Mouse (Mus musculus) heart, embryonic 13.5 days (tissue): Measurements from ENCODE around the gene Hdc. TPM values are rescaled to one million over a fixed set of nuclear protein-coding genes. Genes with fewer than 3 reads are reported as not detected.
"Not testable (repeated sequence)": the region's sequence is repeated elsewhere in the genome, so short reads cannot be mapped to it uniquely, and the experiment has no call there.

Experiments
- ATAC-seq: fragments of 200-750 bp; cut with Nextera tagmentation; 2 replicates; pipeline ENCODE4 v1.8.0; 2017; ENCODE audit warnings: moderate TSS enrichment; ENCODE audit not compliant: insufficient number of reproducible peaks, low FRiP score, low TSS enrichment; ENCODE audit errors: extremely low read depth
- H3K27ac ChIP-seq: fragments of 300-500 bp; sonication (generic); replicated peaks from 2 replicates; pipeline ENCODE4 v1.5.1; 2015; ENCODE audit warnings: moderate library complexity, mild to moderate bottlenecking, inconsistent platforms
- H3K27me3 ChIP-seq: fragments of 300-500 bp; sonication (generic); replicated peaks from 2 replicates; pipeline ENCODE4 v1.6.1; 2015; ENCODE audit warnings: mild to moderate bottlenecking, inconsistent platforms
- H3K36me3 ChIP-seq: fragments of 300-500 bp; sonication (generic); 2 replicates; pipeline ENCODE4 v1.6.1; 2015; ENCODE audit warnings: mild to moderate bottlenecking, inconsistent platforms
- H3K4me1 ChIP-seq: fragments of 300-500 bp; sonication (generic); 2 replicates; pipeline ENCODE4 v1.6.1; 2015; ENCODE audit warnings: inconsistent platforms
- H3K4me2 ChIP-seq: fragments of 300-500 bp; sonication (generic); 2 replicates; pipeline ENCODE4 v1.6.1; 2015; ENCODE audit warnings: inconsistent platforms, mild to moderate bottlenecking, moderate library complexity
- H3K4me3 ChIP-seq: fragments of 300-500 bp; sonication (generic); 2 replicates; pipeline ENCODE4 v1.5.1; 2015; ENCODE audit warnings: moderate library complexity, mild to moderate bottlenecking, inconsistent platforms
- H3K9ac ChIP-seq: fragments of 300-500 bp; sonication (generic); 2 replicates; pipeline ENCODE4 v1.6.1; 2015; ENCODE audit warnings: inconsistent platforms, mild to moderate bottlenecking, moderate library complexity
- H3K9me3 ChIP-seq: fragments of 300-500 bp; sonication (generic); 2 replicates; pipeline ENCODE4 v1.6.1; 2016; ENCODE audit warnings: inconsistent platforms
- WGBS: fragments of 180-500 bp; shearing (Covaris S2); methylation state at CpG from one replicate; pipeline ENCODE4 v1.1.7; 2015; ENCODE audit warnings: mixed read lengths; 5-methylcytosine and 5-hydroxymethylcytosine counted together
- polyA plus RNA-seq: library from polyadenylated mRNA; unstranded; fragments of >200 nt; fragmentation: Nextera tagmentation; extraction: Ambion mirVana; gene quantifications from 2 replicates; pipeline ENCODE4 v1.2.1, GENCODE M21; 2015

Gene Hdc
- polyA plus RNA-seq, 1 experiment from 2014 or later: 3.8 TPM

DNA sequence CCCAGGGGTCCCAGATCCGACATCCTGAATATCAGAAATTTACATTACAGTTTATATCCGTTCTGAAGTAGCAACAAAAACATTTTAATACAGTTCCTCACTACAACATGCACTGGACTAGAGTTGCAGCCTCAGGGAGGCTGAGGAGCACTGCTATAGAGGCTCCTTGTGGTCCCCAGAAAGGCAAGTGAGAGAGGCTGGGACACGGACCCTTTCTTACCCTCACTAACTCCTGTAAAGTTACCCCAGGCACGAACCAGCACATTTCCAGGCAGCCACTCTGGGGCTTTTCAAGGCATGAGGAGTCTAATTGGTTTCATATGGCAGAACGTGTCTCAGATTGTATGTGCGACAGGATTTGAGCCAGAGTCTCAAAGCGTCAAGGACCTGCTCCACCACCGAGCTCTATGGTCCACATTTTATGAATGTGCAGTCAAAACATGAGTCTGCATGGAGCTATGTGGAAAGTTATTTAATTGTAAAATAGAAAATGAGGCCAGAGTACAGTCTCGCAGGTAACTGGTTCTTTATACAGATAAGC, 9.4 kb upstream of the Hdc start:
- Histone ChIP-seq H3K4me3 (no peak overlapping the region), H3K4me1 (no peaks in the 10 kb centered on the region), H3K27ac (no peak overlapping the region), H3K27me3 (no peaks in the 10 kb centered on the region), H3K9ac (no peak overlapping the region), H3K9me3 (no peaks in the 10 kb centered on the region), H3K4me2 (no peak overlapping the region), H3K36me3 (peaks cover 62% of the 10 kb centered on the region)
- ATAC-seq: no peak
- WGBS: 83% methylated on average over 9 of the region's 9 CpGs

DNA sequence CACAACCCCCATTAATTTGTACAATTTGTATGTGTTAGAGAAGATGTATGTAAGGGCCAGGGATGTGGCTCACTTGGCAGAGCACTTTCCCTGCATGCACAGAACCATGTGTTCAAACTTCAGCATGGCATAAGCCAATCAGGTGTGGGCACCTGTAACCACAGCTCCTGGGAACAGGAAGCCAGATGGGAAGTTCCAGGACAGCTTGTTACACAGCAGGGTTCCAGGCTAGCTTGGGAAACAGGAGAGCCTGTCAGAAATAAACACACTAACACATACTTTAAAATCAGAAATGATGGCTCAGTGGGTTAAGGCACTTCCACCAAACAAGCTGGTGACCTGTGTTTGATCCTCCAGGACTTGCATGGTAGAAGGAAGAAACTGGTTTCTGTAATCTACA, 4.0 kb upstream of the Hdc start:
- no peak for ATAC-seq
- no peak overlapping the region for H3K4me2 ChIP-seq
- peaks cover 14% of the 10 kb centered on the region for H3K36me3 ChIP-seq
- H3K9ac ChIP-seq: no peak overlapping the region
- no peak overlapping the region for H3K27ac ChIP-seq
- H3K9me3 ChIP-seq: no peaks in the 10 kb centered on the region
- H3K4me1 ChIP-seq: peaks cover 16% of the 10 kb centered on the region
- H3K27me3 ChIP-seq: no peaks in the 10 kb centered on the region
- no peak overlapping the region for H3K4me3 ChIP-seq

DNA sequence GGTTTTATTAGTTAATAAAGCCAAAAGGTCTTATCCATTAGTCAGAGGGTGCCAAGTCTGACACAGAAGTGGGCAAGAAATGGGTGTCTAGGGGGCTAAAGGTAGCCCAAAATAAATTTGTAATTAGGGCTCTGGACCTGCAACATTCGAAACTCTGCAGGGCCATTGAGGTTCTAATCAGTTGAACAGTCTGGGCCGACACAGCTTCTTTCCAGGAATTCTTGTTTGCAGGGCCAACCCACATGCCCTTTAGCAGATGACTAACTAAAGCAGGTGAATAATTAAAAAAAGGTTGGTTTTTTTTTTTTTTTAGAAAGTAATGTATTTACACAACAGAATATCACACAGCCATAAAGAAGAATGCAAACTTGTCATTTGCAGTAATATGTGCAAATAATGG, 3.4 kb upstream of the Hdc start:
- ATAC-seq: no peak
- H3K36me3 ChIP-seq: peaks cover 9% of the 10 kb centered on the region

DNA sequence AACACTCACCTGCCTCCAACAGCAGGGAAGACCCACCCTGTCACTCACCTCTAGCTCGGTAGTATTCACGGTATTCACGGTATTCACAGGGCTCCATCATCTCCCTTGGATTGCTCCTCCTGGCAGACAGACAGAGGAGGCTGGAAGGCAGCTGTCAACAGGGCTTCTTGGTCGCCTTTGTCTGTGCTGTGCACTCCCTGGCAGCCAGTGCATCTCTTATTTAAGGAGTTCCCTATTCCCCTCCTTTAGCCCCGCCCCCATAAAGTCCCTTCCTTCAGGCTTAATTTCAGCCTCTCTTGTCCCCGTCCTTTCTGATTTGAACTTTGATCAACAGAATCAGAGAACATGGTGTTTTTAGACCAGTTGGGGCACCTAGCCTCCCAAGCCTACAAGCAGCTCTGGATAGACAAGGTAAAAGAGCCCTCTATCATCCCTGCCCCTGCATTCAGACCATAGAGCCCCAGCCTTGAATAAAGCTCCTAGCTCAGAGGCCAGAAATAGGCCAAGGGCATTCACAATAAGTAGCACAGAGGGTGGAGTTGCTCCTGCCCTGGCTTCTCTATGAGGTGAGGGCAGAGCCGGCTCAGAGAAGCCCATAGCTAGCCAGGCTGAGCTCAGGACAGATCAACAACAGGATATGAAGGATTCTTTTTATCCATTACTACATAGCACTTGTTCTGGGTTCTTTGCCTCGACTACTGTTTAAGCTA, 474 bp downstream of the Hdc start:
- no peak for ATAC-seq
- Histone ChIP-seq H3K9ac (peak overlapping the region; percentile 60; the same call in 1 of the 2 replicates), H3K27me3 (no peaks in the 10 kb centered on the region), H3K9me3 (no peaks in the 10 kb centered on the region), H3K36me3 (no peaks in the 10 kb centered on the region), H3K4me2 (peak overlapping the region; percentile 58), H3K4me1 (peaks cover 16% of the 10 kb centered on the region), H3K27ac (peak overlapping the region; percentile 60), H3K4me3 (peak overlapping the region; percentile 18; the same call in 1 of the 2 replicates)
- WGBS: 14% methylated on average over 8 of the region's 8 CpGs

More for the DNA sequence above, 3.4 kb upstream of the Hdc start:
- Histone ChIP-seq H3K9ac (no peak overlapping the region), H3K4me3 (no peak overlapping the region), H3K27ac (no peak overlapping the region), H3K27me3 (no peaks in the 10 kb centered on the region), H3K9me3 (no peaks in the 10 kb centered on the region), H3K4me2 (no peak overlapping the region), H3K4me1 (peaks cover 16% of the 10 kb centered on the region)
- 71% methylated on average over 2 of the region's 2 CpGs for WGBS

DNA sequence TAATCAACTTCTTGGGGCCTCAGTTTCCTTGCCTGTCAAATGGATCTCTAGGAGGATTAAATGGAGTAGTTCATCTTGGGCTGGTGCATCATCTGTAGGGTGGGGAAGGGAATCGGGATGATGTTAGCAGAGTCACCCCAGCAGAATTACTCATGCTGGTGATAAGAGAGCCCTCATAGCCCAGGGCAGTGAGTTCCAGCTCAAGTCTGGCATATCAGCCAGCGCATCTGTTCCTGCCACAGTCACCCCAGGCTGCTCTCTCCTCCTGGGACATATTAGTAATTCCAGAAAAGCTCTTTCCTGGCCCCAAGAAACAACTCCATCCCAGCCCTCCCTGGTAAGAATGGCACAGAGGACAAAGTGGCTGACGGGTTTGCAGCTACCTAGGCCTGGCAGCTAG, 3.7 kb downstream of the Hdc start:
- H3K4me2 ChIP-seq: no peak overlapping the region
- no peak for ATAC-seq

DNA sequence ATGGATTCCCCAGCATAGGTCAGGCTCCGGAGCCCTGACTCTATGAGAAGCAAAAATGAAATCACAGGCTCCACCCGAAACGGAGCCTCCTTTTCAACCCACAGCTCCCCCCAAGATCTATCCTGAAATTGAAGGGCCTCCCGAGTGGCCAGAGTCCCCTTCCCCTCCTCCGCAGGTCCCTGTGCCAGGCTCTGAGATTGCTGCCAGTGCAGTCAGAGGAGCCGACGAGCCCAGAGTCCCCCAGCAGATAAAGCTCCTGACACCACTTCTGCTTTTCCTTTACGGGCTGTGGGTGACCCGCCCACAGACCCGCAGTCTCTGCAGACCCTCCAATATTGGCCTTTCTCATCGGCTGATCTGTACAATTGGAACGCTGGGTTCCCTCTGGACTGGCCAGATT, 9.5 kb downstream of the Hdc start:
- WGBS: 42% methylated on average over 12 of the region's 12 CpGs
- H3K9me3 ChIP-seq, H3K36me3 ChIP-seq, H3K27me3 ChIP-seq, ATAC-seq, H3K4me2 ChIP-seq, H3K27ac ChIP-seq, H3K4me3 ChIP-seq, H3K9ac ChIP-seq: not testable (repeated sequence)
- H3K4me1 ChIP-seq: peaks cover 20% of the 10 kb centered on the region

More for the DNA sequence above, 3.7 kb downstream of the Hdc start:
- H3K27me3 ChIP-seq: no peaks in the 10 kb centered on the region
- no peaks in the 10 kb centered on the region for H3K36me3 ChIP-seq
- no peak overlapping the region for H3K4me3 ChIP-seq
- peaks cover 16% of the 10 kb centered on the region for H3K4me1 ChIP-seq
- no peak overlapping the region for H3K27ac ChIP-seq
- H3K9ac ChIP-seq: no peak overlapping the region
- 86% methylated on average over 3 of the region's 3 CpGs for WGBS
- no peaks in the 10 kb centered on the region for H3K9me3 ChIP-seq

DNA sequence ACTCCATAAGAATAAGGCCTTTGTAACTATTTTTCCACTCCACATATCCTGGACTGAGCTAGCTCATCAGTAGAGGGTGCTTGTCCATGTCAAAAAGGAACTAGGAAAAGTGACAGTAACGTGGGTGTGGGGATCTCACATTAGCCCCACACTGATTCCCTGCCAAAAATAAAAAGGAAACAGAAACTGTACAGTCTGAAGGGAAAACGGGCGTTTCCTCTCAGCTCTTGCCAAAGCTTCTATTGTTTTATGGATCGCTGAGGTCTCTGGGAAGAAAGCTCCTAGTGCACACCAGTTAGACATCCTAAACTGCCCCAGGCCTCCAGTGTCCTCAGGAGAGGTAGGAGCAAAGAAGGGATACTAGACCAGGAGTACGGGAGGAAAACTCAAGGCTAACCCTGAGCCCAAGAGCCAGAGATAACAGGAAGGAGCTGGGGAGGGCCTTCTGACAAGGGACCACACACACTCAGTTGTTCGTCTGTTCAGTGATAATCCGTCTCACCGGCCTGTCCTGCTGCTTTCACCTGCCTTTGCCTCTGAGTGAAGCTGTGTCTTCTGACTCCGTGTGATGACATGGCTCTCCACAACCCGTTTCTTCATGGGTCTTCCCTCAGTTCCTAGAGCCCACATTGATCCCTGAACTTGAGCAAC, 11.4 kb downstream of the Hdc start:
- H3K4me2 ChIP-seq: peak overlapping the region; percentile 22; the same call in 1 of the 2 replicates
- no peak for ATAC-seq
- WGBS: 32% methylated on average over 10 of the region's 10 CpGs
- H3K4me3 ChIP-seq: no peak overlapping the region
- peaks cover 20% of the 10 kb centered on the region for H3K4me1 ChIP-seq
- no peaks in the 10 kb centered on the region for H3K9me3 ChIP-seq
- H3K27ac ChIP-seq: peak overlapping the region; percentile 70
- no peaks in the 10 kb centered on the region for H3K36me3 ChIP-seq
- H3K9ac ChIP-seq: no peak overlapping the region
- no peaks in the 10 kb centered on the region for H3K27me3 ChIP-seq

DNA sequence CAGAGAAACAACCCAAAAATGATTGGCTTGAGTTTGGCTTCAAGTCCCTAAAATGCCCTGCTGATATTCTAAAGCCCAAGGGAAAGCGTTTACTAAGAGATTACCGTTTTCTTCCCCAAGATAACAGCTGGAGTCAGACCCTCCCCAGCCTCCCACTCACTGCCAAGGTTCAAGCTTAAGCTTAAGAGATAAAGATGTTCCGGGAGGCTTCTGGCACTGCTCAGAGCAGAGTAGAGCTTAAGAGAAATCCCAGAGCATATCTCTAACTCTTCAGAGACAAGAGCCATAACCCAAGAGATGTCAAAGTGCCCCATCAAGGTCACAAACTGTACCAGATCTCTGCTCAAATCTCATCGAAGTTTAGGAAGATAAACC, 12.4 kb downstream of the Hdc start:
- WGBS: 22% methylated on average over 4 of the region's 4 CpGs
- no peak overlapping the region for H3K4me2 ChIP-seq
- H3K36me3 ChIP-seq: no peaks in the 10 kb centered on the region
- ATAC-seq: no peak
- no peaks in the 10 kb centered on the region for H3K9me3 ChIP-seq
- H3K9ac ChIP-seq: no peak overlapping the region
- H3K27ac ChIP-seq: no peak overlapping the region
- peaks cover 20% of the 10 kb centered on the region for H3K4me1 ChIP-seq
- no peak overlapping the region for H3K4me3 ChIP-seq
- H3K27me3 ChIP-seq: peaks cover 3% of the 10 kb centered on the region

DNA sequence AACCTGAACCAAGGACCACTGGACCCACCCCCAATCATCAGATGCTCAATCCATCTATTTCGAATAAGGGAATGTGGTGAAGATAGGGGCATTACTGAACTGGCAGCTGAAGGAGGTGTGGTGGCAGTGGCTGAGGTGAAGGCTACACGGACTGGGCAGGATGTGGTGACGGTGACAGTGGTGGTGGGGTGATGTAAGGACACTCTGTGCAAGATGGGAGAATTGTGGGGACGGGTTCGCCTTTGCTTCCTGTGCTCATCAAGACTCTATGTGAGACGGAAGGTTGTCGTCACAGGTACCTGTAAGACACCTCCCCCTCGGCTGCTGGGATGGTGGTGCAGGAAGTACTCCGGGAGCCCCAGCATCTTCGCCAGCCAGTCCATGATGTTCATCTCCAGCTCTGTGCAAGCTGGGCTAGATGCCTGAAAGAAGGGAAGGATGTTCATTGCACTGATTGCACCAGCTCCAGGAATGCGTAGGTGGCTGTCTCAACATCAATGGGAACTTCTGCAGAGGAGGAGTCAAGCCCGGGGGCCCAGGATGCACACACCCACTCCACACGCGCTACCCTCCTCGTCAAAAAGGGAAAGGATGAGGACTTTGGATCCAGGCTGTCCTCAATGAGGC, 12.9 kb downstream of the Hdc start:
- peaks cover 20% of the 10 kb centered on the region for H3K4me1 ChIP-seq
- H3K27ac ChIP-seq: no peak overlapping the region
- H3K36me3 ChIP-seq: no peaks in the 10 kb centered on the region
- H3K4me2 ChIP-seq: no peak overlapping the region
- H3K9me3 ChIP-seq: no peaks in the 10 kb centered on the region
- 64% methylated on average over 15 of the region's 15 CpGs for WGBS
- no peak overlapping the region for H3K4me3 ChIP-seq
- ATAC-seq: no peak
- peaks cover 6% of the 10 kb centered on the region for H3K27me3 ChIP-seq
- H3K9ac ChIP-seq: no peak overlapping the region

DNA sequence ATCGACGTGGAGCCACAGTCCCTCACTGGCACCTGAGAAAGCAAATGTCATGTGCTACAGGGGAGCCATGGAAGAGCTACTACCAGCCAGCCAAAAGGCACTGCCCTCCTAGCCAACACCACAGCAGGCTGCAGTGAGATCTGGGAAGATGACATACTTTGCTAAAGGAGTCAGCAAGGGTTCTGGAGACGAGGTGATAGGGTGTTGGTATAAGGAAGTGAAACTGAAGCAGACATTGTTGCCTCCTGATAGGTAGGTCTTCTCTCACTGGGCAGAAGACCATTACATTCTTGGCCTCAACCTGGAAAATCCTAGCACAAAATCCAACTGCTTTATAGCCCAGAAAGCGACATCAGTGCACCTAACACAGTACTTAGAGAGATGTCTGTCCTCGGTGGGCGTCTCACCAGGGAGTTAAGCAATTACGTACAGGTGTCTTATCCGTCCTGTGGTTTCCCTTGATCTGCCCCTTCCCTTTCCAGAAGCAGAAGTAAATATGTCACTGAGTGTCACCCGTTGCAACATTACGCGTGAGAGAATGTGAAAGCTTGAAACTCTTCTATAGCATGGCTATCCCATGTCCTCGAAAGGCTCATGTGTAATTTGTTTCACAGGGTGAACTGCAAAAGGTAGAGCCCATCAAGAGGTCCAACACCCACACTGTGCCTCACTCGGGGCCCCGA, 17.0 kb downstream of the Hdc start:
- 79% methylated on average over 14 of the region's 14 CpGs for WGBS
- ATAC-seq: no peak
- Histone ChIP-seq H3K4me1 (peaks cover 11% of the 10 kb centered on the region), H3K4me2 (no peak overlapping the region), H3K4me3 (no peak overlapping the region), H3K9ac (no peak overlapping the region), H3K27ac (no peak overlapping the region), H3K36me3 (no peaks in the 10 kb centered on the region), H3K27me3 (peaks cover 6% of the 10 kb centered on the region), H3K9me3 (no peaks in the 10 kb centered on the region)

DNA sequence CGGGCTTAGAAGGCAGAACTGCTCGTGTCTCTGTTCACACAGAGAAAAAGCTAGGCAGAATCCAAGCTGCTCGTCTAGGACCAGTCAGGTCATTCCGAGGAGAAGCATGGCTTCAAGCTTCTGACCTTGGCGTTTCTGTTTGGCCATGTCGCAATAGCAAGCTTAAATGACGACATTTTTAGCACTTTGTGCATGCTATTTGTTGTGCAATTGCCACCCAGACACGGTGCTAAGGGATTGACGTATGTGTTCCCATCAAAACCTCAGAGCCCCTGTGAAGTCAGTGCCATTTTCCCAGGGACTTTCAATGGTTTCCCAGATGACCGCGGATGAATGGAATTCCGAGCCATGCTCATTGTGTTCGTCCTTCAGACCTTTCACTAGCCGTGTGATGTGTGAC, 18.6 kb downstream of the Hdc start:
- no peak for ATAC-seq
- H3K4me2 ChIP-seq: no peak overlapping the region
- no peak overlapping the region for H3K9ac ChIP-seq
- H3K36me3 ChIP-seq: no peaks in the 10 kb centered on the region
- H3K27ac ChIP-seq: no peak overlapping the region
- no peaks in the 10 kb centered on the region for H3K9me3 ChIP-seq
- H3K4me1 ChIP-seq: 0 out of 2 replicates have a peak, but pooled peaks cover 5% of the 10 kb centered on the region
- no peak overlapping the region for H3K4me3 ChIP-seq
- peaks cover 6% of the 10 kb centered on the region for H3K27me3 ChIP-seq
- 71% methylated on average over 14 of the region's 14 CpGs for WGBS
